Mouse (Mus musculus) heart, postnatal 0 days (tissue): ENCODE results near the gene Ankrd35. TPM values are rescaled to one million over a fixed set of nuclear protein-coding genes. Genes with fewer than 3 reads are reported as not detected.
A peak's percentile ranks its signal among the peaks of the same experiment; 100 is the strongest.

Source experiments
- ATAC-seq: fragments of 200-750 bp; cut with Nextera tagmentation; 2 replicates; pipeline ENCODE4 v1.8.0; 2017; ENCODE audit warnings: low read depth, moderate number of reproducible peaks, moderate library complexity; ENCODE audit not compliant: insufficient read depth
- DNase-seq: peaks from one replicate; pipeline ENCODE4 v3.0.0-alpha.2; 2016; ENCODE audit warnings: low spot score
- H3K27ac ChIP-seq: fragments of 300-500 bp; sonication (generic); 2 replicates; pipeline ENCODE4 v1.5.1; 2014; ENCODE audit warnings: low read depth, mild to moderate bottlenecking
- H3K27me3 ChIP-seq: fragments of 300-500 bp; sonication (generic); 2 replicates; pipeline ENCODE4 v1.6.1; 2014; ENCODE audit warnings: low read length, mixed read lengths; ENCODE audit not compliant: control insufficient read depth, insufficient read depth
- H3K36me3 ChIP-seq: fragments of 300-500 bp; sonication (generic); replicated peaks from 2 replicates; pipeline ENCODE4 v1.6.1; 2014; ENCODE audit warnings: low read length, mixed read lengths; ENCODE audit not compliant: control insufficient read depth, insufficient read depth
- H3K4me1 ChIP-seq: fragments of 300-500 bp; sonication (generic); 2 replicates; pipeline ENCODE4 v1.6.1; 2014; ENCODE audit warnings: antibody characterized with exemption; ENCODE audit not compliant: control insufficient read depth, insufficient read depth
- H3K4me2 ChIP-seq: fragments of 300-500 bp; sonication (generic); 2 replicates; pipeline ENCODE4 v1.6.1; 2014; ENCODE audit warnings: low read depth, mild to moderate bottlenecking, low read length, moderate library complexity
- H3K4me3 ChIP-seq: fragments of 300-500 bp; sonication (generic); 2 replicates; pipeline ENCODE4 v1.5.1; 2014; ENCODE audit warnings: low read depth, low read length
- H3K9ac ChIP-seq: fragments of 300-500 bp; sonication (generic); replicated peaks from 2 replicates; pipeline ENCODE4 v1.6.1; 2014; ENCODE audit warnings: low read depth, low read length, mixed read lengths
- H3K9me3 ChIP-seq: fragments of 300-500 bp; sonication (generic); replicated peaks from 2 replicates; pipeline ENCODE4 v1.6.1; 2016; ENCODE audit warnings: low read length; ENCODE audit not compliant: control insufficient read depth
- CTCF ChIP-seq: IDR thresholded peaks from 2 replicates; pipeline ENCODE4 v1.5.1; 2016; ENCODE audit warnings: antibody characterized with exemption, control low read depth, low read depth
- EP300 ChIP-seq: IDR thresholded peaks from 2 replicates; pipeline ENCODE4 v1.6.1; 2016; ENCODE audit warnings: antibody characterized with exemption, low read depth
- WGBS: fragments of 180-500 bp; shearing (Covaris S2); extraction: QIAGEN DNeasy Blood & Tissue Kit; methylation state at CpG from one replicate; pipeline ENCODE4 v1.1.7; 2014; 5-methylcytosine and 5-hydroxymethylcytosine counted together
- polyA plus RNA-seq: library from polyadenylated mRNA; unstranded; fragments of >200 nt; fragmentation: Nextera tagmentation; extraction: Ambion mirVana; gene quantifications from 2 replicates; pipeline ENCODE4 v1.2.1, GENCODE M21; 2015
- total RNA-seq: library from RNA; depleted of rRNA; stranded (reverse); fragments of >200 nt; gene quantifications from 2 replicates; pipeline ENCODE4 v1.2.3, GENCODE M21; 2014; ENCODE audit warnings: low replicate concordance

Gene Ankrd35
- total and polyA plus RNA-seq, 2 experiments from 2014 or later, result 0.31 to 0.88 TPM

GRCm38 (mm10) chr3:96692506-96692905 is 22.6 kb downstream of the Ankrd35 start:
- Histone ChIP-seq H3K4me3 (no peak overlapping the region), H3K27me3 (no peaks in the 10 kb centered on the region), H3K9ac (no peak overlapping the region), H3K27ac (no peak overlapping the region), H3K4me2 (no peak overlapping the region), H3K4me1 (no peaks in the 10 kb centered on the region; the same call in 1 of the 2 replicates), H3K36me3 (no peaks in the 10 kb centered on the region), H3K9me3 (no peaks in the 10 kb centered on the region)
- WGBS, result 22% methylated on average over 3 of the region's 3 CpGs
- no peak for ATAC-seq
- TF ChIP-seq CTCF (peak; percentile 48), EP300 (no peak)
- DNase-seq, result peak; percentile 38

- WGBS, result 91% methylated on average over 1 of the region's 1 CpGs
- no peak for ATAC-seq
Measured at GRCm38 (mm10) chr3:96693579-96693978, 23.6 kb downstream of the Ankrd35 start.

GRCm38 (mm10) chr3:96696198-96696765 is 26.4 kb downstream of the Ankrd35 start, which contains the start of gene Pias3:
Gene Pias3, plus strand, starts transcription at chr3:96696384.
- Histone ChIP-seq H3K36me3 (peaks cover 9% of the 10 kb centered on the region), H3K4me1 (no peaks in the 10 kb centered on the region; the same call in 1 of the 2 replicates), H3K4me3 (peak within 1 kb of the TSS; percentile 84), H3K27me3 (no peaks in the 10 kb centered on the region), H3K4me2 (peak within 1 kb of the TSS; percentile 79), H3K9me3 (no peaks in the 10 kb centered on the region), H3K27ac (peak within 1 kb of the TSS; percentile 91), H3K9ac (peak within 1 kb of the TSS; percentile 72)
- ATAC-seq, result peak; percentile 87
- under 1% methylated on average over 35 of the region's 35 CpGs for WGBS
- DNase-seq, result peak; percentile 88
- no peak for TF ChIP-seq EP300
- TF ChIP-seq CTCF, result no peak

More at GRCm38 (mm10) chr3:96693579-96693978, 23.6 kb downstream of the Ankrd35 start:
- no peak for TF ChIP-seq EP300
- TF ChIP-seq CTCF, result no peak
- Histone ChIP-seq H3K9ac (no peak overlapping the region), H3K27ac (no peak overlapping the region), H3K9me3 (no peaks in the 10 kb centered on the region), H3K4me2 (no peak overlapping the region), H3K27me3 (no peaks in the 10 kb centered on the region), H3K4me3 (no peak overlapping the region), H3K36me3 (no peaks in the 10 kb centered on the region), H3K4me1 (no peaks in the 10 kb centered on the region; the same call in 1 of the 2 replicates)
- no peak for DNase-seq

- under 1% methylated on average over 73 of the region's 85 CpGs for WGBS
- TF ChIP-seq CTCF (no peak), EP300 (no peak; the same call in 1 of the 2 replicates)
- Histone ChIP-seq H3K27me3 (no peaks in the 10 kb centered on the region), H3K9me3 (no peaks in the 10 kb centered on the region), H3K27ac (peak overlapping the region; percentile 91), H3K36me3 (peaks cover 16% of the 10 kb centered on the region), H3K4me1 (no peaks in the 10 kb centered on the region; the same call in 1 of the 2 replicates), H3K4me3 (peak overlapping the region; percentile 84), H3K4me2 (peak overlapping the region; percentile 79), H3K9ac (peak overlapping the region; percentile 72)
- DNase-seq, result peak; percentile 88
- peak; percentile 96 for ATAC-seq
Measured at GRCm38 (mm10) chr3:96696766-96697732, 27.1 kb downstream of the Ankrd35 start.

GRCm38 (mm10) chr3:96698993-96699690 is 29.2 kb downstream of the Ankrd35 start:
- 59% methylated on average over 19 of the region's 19 CpGs for WGBS
- Histone ChIP-seq H3K27ac (no peak overlapping the region), H3K4me2 (no peak overlapping the region), H3K36me3 (peaks cover 31% of the 10 kb centered on the region), H3K9me3 (no peaks in the 10 kb centered on the region), H3K4me1 (no peaks in the 10 kb centered on the region; the same call in 1 of the 2 replicates), H3K9ac (no peak overlapping the region), H3K4me3 (no peak overlapping the region), H3K27me3 (no peaks in the 10 kb centered on the region)
- DNase-seq (no peak), ATAC-seq (no peak)
- no peak for TF ChIP-seq EP300
- TF ChIP-seq CTCF, result no peak
